Mouse (Mus musculus) thymus, postnatal 0 days (tissue): ENCODE results near the gene Smpd3. TPM values are rescaled to one million over a fixed set of nuclear protein-coding genes. Genes with fewer than 3 reads are reported as not detected.

Experiments used
- DNase-seq: peaks from one replicate; pipeline ENCODE4 v3.0.0-alpha.2; 2015; ENCODE audit warnings: low spot score
- polyA plus RNA-seq: library from polyadenylated mRNA; unstranded; fragments of >200 nt; fragmentation: Nextera tagmentation; extraction: Ambion mirVana; gene quantifications from 2 replicates; pipeline ENCODE4 v1.2.1, GENCODE M21; 2015

Gene Smpd3
- polyA plus RNA-seq, 1 experiment from 2014 or later: 1.5 TPM

DNA sequence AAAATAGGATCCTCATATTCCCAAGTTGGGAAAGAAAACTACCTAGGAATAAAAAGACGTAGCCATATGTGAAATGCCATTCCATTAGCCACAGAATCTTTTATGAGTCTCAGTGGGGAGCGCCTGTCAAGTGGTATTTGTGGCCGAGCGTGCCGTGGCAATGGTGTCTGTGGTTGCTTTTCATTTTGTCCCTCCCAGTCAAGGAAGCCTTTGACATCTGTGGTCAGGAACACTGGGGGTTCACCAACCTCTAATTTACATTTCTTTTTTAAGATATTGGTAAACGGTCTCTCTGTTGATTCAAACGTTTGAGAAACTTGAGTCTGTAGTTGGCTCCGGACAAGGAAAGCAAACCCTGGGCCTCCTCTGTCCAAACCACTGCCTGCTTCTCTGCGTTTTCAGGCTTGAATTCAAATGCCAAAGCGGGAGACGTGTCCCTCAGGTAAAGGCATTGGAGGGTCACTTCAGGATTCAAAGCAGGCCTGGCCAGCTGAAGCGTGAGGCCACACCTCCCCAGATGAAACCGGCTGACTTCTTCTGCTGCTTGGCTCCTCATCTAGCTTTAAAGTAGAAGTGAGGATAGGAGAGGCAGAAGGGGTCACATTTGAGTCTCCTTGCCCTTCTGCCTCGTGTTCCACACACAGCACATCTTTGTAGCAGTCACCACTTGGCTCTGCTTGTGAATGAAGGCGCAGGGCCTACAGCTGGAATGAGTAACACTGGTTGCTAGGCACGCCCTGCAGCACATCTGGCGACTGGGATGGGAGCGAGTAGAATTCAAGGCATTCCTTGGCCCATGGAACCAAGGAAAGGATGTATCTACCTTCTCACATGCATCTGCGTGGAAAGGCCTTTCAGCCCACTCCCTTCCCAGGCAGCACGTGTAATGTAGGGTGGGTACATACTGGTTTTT, 45.0 kb downstream of the Smpd3 start:
- DNase-seq: no peak

DNA sequence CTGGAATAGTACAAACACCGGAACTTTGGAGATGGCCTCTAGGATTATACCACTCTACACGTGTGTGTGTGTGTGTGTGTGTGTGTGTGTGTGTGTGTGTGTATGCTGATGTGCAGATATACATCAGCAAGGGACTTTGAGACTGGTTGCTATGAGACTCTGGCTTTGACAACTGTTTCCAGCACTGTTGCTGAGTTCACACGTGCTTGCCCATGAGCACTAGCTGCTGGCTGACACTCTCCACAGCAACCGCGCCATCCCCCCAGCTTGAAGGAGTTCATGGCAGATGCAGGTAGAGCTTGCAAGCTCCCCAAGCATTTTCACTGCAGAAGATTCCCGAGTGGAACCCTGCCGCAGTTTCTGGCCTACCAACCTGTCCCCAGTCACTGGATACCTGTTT, 48.3 kb downstream of the Smpd3 start:
- peak; percentile 6 for DNase-seq

DNA sequence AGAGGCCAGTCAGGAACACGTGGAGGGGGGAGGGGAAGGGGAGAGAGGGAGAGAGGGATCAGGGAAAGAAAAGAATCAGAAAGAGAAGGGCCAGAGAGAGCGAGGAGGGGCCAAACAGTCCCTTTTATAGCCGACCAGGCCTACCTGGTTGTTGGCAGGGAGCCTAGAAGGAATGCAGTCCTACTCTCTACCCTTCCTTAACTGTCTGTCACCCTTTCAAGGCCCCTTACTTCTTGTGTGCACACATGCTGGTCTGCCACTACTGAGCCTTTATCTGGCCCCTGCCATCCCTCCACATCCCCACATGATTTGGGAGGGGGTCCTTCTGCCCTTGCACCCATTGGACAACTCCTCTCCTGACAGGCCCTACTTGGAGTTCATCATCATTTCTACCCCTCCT, 49.1 kb downstream of the Smpd3 start:
- no peak for DNase-seq

GRCm38 (mm10) chr8:106287445-106287844, 50.3 kb downstream of the Smpd3 start:
- DNase-seq: no peak

DNA sequence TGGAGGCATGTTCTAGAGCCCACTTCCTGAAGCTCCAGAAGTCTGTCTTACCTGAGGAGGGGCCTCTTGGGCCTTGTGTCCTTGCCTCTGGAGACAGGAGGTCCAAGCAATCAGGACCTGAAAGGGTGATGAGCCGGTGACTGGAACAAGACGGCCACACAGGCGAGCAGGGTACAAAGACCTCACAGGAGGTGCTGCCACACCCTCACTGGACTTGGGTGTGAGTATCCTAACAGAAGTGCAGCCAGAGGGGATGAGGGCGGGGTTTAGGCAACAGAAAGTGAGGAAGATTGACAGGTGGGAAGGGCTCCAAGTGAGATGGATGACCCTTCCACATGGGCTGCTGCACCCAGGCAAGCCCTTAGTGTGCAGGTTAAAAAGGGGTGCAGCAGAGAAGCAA, 56.9 kb downstream of the Smpd3 start:
- no peak for DNase-seq

- no peak for DNase-seq
Measured at GRCm38 (mm10) chr8:106280154-106280553, 57.6 kb downstream of the Smpd3 start.

GRCm38 (mm10) chr8:106278367-106279042, 59.3 kb downstream of the Smpd3 start:
- DNase-seq: no peak

DNA sequence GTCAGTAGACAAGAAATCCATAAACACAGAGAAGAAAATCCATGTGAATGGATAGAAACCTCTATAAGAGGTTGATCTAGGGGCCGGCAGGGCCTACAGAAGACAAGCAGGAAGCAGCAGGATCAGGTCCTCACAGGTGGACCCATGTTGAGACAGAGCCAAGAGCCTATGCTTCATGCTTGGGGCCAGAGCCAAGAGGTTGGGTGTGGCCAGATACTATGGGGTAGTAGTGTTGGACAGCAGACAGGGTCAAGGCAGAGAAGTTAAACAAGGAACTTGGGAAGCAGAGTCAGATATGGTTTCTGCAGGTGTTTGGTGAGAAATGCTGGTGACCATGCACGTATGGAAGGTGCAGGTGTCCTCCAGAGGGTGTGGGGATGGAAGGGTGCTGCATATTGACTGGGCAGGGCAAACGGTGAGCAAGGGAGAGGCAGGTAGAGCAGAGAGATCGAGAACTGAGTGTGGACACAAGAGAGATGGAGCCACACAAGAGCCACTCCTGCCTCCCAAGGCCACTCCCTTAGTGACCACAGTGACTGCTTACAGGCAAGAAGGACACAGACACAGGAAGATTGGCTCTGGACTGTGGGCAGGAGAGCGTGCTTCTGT, 61.0 kb downstream of the Smpd3 start:
- no peak for DNase-seq

DNA sequence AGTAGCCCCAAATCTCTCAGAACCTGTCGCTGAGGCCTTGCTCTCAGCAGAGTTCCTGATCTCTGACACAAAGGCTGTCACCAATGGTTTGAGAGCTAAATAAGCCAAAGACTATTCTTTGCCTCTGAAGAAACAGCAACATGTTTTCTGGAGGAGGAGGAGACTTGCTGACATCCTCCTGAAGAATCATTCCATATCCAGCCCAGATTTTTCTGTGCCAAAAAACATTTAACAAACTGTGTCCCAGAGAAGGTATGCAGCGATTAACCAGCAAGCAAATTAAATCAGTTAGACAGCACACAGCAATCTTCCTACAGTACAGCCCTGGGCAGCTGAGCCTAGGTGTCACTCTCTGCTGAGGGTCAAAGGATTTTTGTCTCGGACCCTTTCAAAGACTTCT, 64.3 kb downstream of the Smpd3 start:
- DNase-seq: no peak

GRCm38 (mm10) chr8:106271378-106271777, 66.4 kb downstream of the Smpd3 start:
- DNase-seq: no peak

DNA sequence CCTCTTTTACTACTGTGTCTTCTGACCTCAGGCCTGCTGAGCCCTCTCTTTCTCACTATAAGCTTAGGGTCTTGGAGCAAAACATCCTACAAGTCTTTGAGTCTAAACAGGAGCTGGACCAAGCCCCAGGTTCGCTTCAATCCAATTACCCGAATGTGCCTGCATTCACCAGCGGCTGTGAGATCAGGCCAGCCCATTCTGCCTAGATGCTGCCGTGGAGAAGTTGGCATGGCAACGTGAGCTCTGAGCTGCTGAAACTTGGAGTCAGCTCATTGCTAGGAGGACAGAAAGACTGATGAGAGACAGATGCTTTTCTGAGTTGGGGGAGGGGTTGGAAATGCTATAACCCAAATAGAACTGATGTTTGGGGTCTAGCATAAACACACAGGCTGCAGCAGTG, 67.0 kb downstream of the Smpd3 start:
- DNase-seq: no peak

GRCm38 (mm10) chr8:106268710-106269346, 69.0 kb downstream of the Smpd3 start:
- no peak for DNase-seq

- DNase-seq: no peak
Measured at GRCm38 (mm10) chr8:106265398-106265797, 72.4 kb downstream of the Smpd3 start.

GRCm38 (mm10) chr8:106263928-106264327, 73.9 kb downstream of the Smpd3 start:
- DNase-seq: no peak

DNA sequence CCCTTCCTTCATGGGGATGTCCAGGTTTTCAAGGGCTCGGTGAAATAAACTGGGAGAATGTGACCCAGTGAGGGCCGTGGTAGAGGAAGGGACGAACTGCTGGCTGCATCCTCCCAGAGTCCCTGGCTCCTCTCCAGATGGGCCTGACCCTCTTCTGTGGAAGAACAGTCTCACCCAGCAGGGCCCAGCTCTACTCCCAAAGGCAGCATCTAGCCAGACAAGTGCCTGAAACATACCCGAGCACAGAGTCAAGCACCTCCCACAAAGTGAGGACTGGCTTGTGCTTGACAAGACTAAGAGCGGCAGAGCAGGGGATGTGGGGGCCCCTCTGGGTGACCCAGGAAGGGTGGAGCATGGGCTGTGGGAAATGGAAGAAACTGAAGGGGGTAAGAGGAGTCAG, 75.4 kb downstream of the Smpd3 start:
- DNase-seq: no peak

DNA sequence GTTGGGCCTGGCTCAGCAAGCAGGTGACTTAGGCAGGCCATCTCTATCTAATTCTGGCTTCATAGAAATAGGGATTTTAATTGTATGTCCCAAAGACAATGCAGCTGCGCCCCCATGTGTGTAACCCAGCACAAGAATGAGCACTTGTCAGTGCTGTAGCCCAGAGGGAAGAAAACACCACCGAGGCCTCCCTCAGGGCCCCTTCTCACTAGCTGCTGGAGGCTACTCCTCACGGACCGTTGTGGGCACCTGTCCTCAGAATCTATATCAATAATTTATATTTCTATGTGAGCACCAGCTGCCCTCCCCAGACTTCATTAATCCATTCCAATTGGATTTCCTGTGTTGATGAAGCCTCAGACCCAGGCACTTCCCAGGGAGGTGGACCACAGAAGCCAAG, 76.9 kb downstream of the Smpd3 start:
- no peak for DNase-seq

DNA sequence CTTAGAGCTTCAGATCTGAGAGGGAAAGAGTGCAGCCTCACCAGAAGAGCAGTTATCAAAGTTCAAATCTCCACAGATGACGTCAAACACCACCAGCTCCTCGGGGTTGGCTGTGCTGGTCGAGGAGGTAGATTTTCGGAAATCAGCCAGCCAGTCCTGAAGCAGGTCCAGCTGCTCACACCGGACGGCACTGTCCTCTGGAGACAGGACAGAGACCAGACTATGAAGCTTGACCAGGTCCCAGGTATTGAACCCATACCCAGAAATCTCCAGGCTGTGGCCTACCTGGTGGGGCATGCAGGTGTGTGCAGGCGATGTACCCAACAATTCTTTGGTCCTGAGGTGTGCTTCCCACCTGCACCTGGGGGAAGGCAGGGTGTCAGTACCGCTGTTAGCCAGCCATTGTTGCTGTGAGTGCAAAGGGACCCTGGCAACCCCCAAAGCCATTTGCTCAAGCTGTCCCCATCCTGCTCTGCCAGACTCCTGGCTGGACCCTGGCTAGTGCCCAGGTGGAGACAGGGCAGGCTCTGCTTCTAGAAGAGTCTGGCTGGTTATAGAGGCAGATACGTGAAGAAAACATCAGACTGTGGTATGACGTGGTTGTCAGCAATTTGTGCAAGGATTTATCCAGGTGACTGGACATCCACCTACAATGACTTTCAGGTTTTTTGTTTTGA, 78.1 kb downstream of the Smpd3 start:
- peak; percentile 43 for DNase-seq

DNA sequence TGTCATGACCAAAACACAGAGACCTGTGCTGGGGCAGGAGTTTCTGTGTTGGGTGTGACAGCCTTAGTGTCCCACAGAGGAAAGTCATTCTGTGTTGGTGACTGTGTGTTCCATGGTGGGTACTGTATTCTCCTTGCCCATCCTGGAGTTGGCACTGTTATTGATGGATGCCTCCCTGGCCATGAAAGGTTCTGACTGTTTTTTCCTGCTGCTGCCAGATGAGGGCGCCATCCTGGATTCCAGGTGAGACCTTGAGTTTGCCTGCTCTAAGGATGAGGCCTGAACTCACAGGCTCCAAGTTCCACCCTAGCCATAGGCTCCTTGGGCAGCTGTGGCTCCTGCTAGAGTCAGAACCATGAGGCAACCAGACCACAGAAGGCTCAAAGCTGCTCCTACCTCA, 79.6 kb downstream of the Smpd3 start:
- peak; percentile 8 for DNase-seq

- no peak for DNase-seq
Measured at GRCm38 (mm10) chr8:106250186-106250585, 87.6 kb downstream of the Smpd3 start.

DNA sequence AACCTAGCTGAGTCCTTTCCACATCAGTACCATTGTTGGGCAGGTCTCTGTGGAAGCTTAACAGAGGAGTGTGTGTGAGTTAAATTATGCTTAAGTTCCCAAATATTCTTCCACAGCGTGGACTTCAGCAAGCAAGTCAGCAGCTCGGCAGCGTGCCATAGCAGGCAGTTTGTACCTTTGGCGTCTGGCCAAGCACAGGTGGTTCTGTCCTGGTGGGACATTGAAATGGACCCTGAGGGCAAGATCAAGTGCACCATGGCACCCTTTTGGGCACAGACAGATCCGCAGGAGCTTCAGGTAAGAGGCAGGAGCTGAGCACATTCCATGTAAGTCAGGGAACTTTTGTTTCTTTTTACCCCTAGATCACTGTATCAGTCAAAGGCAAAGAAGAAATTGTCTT, 100.7 kb downstream of the Smpd3 start:
- no peak for DNase-seq

DNA sequence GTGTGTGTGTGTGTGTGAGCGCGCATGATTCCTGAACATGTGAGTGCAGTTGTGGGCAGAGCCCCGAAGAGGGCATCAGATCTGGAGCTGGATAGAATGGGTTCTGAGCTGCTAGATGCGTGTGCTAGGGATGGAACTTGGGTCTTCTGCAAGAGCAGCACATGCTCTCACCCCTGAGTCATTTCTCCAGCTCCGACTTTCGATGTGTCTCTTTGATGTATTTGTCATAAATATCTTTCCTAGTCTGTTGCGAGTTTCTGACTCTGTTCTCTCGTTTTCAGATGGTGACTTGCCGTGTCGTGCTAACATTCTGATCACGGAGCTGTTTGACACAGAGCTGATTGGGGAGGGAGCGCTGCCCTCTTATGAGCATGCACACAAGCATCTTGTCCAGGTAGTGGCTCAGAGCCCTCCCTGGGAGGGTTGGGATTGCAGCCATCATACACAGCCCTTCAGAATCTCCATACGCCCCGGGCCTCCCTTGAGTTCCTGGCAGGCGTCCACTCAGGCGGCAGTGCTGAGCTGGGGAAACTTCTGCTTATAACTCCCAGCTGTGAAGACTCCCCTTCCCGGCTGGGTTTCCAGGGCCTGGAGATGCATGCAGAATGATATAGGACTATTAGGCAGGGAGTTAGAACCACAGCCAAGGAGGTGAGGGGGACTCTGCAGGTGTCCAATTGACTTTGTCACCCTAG, 103.1 kb downstream of the Smpd3 start:
- no peak for DNase-seq
